Mouse (Mus musculus): ENCODE data around the gene Madcam1. TPM values are rescaled to one million over a fixed set of nuclear protein-coding genes. Genes with fewer than 3 reads are reported as not detected.

The Madcam1 gene
- polyA plus RNA-seq, 1 experiment from 2014 or later = 0.82 TPM

- peaks cover 39% of the 10 kb centered on the region for H3K36me3 ChIP-seq
- ATAC-seq (ENCODE audit: extremely low read depth, insufficient number of reproducible peaks, low FRiP score, low TSS enrichment) = no peak
- H3K4me3 ChIP-seq = peak overlapping the region; percentile 87
- peak overlapping the region; percentile 97 for H3K4me2 ChIP-seq
- peaks cover 58% of the 10 kb centered on the region for H3K4me1 ChIP-seq
- no peaks in the 10 kb centered on the region for H3K9me3 ChIP-seq
- WGBS = 0% methylated on average over 10 of the region's 10 CpGs
- peak overlapping the region; percentile 96 for H3K9ac ChIP-seq
- H3K27me3 ChIP-seq (replicated peaks) = no peaks in the 10 kb centered on the region
- peak overlapping the region; percentile 84 for H3K27ac ChIP-seq (replicated peaks)
These were observed 18.2 kb downstream of the Madcam1 start for GRCm38 (mm10) chr10:79682551-79682915.

- H3K4me1 ChIP-seq = peaks cover 58% of the 10 kb centered on the region
- peaks cover 44% of the 10 kb centered on the region for H3K36me3 ChIP-seq
- H3K9me3 ChIP-seq = no peaks in the 10 kb centered on the region
- peak overlapping the region; percentile 87 for H3K4me3 ChIP-seq
- ATAC-seq (ENCODE audit: extremely low read depth, insufficient number of reproducible peaks, low FRiP score, low TSS enrichment) = no peak
- H3K4me2 ChIP-seq = peak overlapping the region; percentile 97
- 2% methylated on average over 10 of the region's 10 CpGs for WGBS
- H3K27ac ChIP-seq (replicated peaks) = peak overlapping the region; percentile 84
- peak overlapping the region; percentile 96 for H3K9ac ChIP-seq
- no peaks in the 10 kb centered on the region for H3K27me3 ChIP-seq (replicated peaks)
These were observed 18.7 kb downstream of the Madcam1 start for GRCm38 (mm10) chr10:79682916-79683582.

- H3K27ac ChIP-seq (replicated peaks) = peak overlapping the region; percentile 84
- no peaks in the 10 kb centered on the region for H3K27me3 ChIP-seq (replicated peaks)
- ATAC-seq (ENCODE audit: extremely low read depth, insufficient number of reproducible peaks, low FRiP score, low TSS enrichment) = no peak
- H3K9ac ChIP-seq = peak overlapping the region; percentile 96
- peaks cover 58% of the 10 kb centered on the region for H3K4me1 ChIP-seq
- no peaks in the 10 kb centered on the region for H3K9me3 ChIP-seq
- peaks cover 53% of the 10 kb centered on the region for H3K36me3 ChIP-seq
- H3K4me3 ChIP-seq = peak overlapping the region; percentile 87
- WGBS = 64% methylated on average over 6 of the region's 6 CpGs
- H3K4me2 ChIP-seq = peak overlapping the region; percentile 97
These were observed 19.6 kb downstream of the Madcam1 start for GRCm38 (mm10) chr10:79683726-79684640.

- peak overlapping the region; percentile 87; the same call in 1 of the 2 replicates for H3K4me3 ChIP-seq
- no peaks in the 10 kb centered on the region for H3K27me3 ChIP-seq (replicated peaks)
- peaks cover 61% of the 10 kb centered on the region for H3K36me3 ChIP-seq
- H3K9me3 ChIP-seq = no peaks in the 10 kb centered on the region
- peaks cover 58% of the 10 kb centered on the region for H3K4me1 ChIP-seq
- H3K27ac ChIP-seq (replicated peaks) = peak overlapping the region; percentile 8; the same call in 1 of the 2 replicates
- peak overlapping the region; percentile 97 for H3K4me2 ChIP-seq
- WGBS = 92% methylated on average over 25 of the region's 25 CpGs
- no peak for ATAC-seq (ENCODE audit: extremely low read depth, insufficient number of reproducible peaks, low FRiP score, low TSS enrichment)
- H3K9ac ChIP-seq = peak overlapping the region; percentile 96
These were observed 20.6 kb downstream of the Madcam1 start for GRCm38 (mm10) chr10:79684770-79685600.

- Histone ChIP-seq H3K9me3 (no peaks in the 10 kb centered on the region), H3K4me2 (peak overlapping the region; percentile 15; the same call in 1 of the 2 replicates), H3K4me1 (peaks cover 50% of the 10 kb centered on the region), H3K4me3 (no peak overlapping the region), H3K27me3 (replicated peaks) (no peaks in the 10 kb centered on the region), H3K27ac (replicated peaks) (peak overlapping the region; percentile 88), H3K9ac (peak overlapping the region; percentile 55), H3K36me3 (peaks cover 61% of the 10 kb centered on the region)
- WGBS = 65% methylated on average over 2 of the region's 2 CpGs
- ATAC-seq (ENCODE audit: extremely low read depth, insufficient number of reproducible peaks, low FRiP score, low TSS enrichment) = no peak
These were observed 21.9 kb downstream of the Madcam1 start for GRCm38 (mm10) chr10:79686219-79686618.

GRCm38 (mm10) chr10:79686691-79687090 lies 22.3 kb downstream of the Madcam1 start:
- no peak for ATAC-seq (ENCODE audit: extremely low read depth, insufficient number of reproducible peaks, low FRiP score, low TSS enrichment)
- H3K4me3 ChIP-seq = no peak overlapping the region
- H3K4me2 ChIP-seq = peak overlapping the region; percentile 15; the same call in 1 of the 2 replicates
- peaks cover 48% of the 10 kb centered on the region for H3K4me1 ChIP-seq
- WGBS = 60% methylated on average over 1 of the region's 1 CpGs
- H3K9me3 ChIP-seq = no peaks in the 10 kb centered on the region
- H3K27me3 ChIP-seq (replicated peaks) = no peaks in the 10 kb centered on the region
- H3K27ac ChIP-seq (replicated peaks) = peak overlapping the region; percentile 88
- peak overlapping the region; percentile 55 for H3K9ac ChIP-seq
- H3K36me3 ChIP-seq = peaks cover 62% of the 10 kb centered on the region

GRCm38 (mm10) chr10:79687513-79687912 lies 23.2 kb downstream of the Madcam1 start:
- H3K4me2 ChIP-seq = no peak overlapping the region
- peak overlapping the region; percentile 55; the same call in 1 of the 2 replicates for H3K9ac ChIP-seq
- no peaks in the 10 kb centered on the region for H3K27me3 ChIP-seq (replicated peaks)
- 96% methylated on average over 6 of the region's 6 CpGs for WGBS
- peaks cover 3% of the 10 kb centered on the region; the same call in 1 of the 2 replicates for H3K9me3 ChIP-seq
- peak overlapping the region; percentile 88 for H3K27ac ChIP-seq (replicated peaks)
- no peak for ATAC-seq (ENCODE audit: extremely low read depth, insufficient number of reproducible peaks, low FRiP score, low TSS enrichment)
- H3K4me1 ChIP-seq = peaks cover 48% of the 10 kb centered on the region
- no peak overlapping the region for H3K4me3 ChIP-seq
- H3K36me3 ChIP-seq = peaks cover 66% of the 10 kb centered on the region

GRCm38 (mm10) chr10:79688720-79689119 lies 24.4 kb downstream of the Madcam1 start, which contains the start of gene Gzmm:
TSS of gene Gzmm (plus strand) at chr10:79689020.
- ATAC-seq (ENCODE audit: extremely low read depth, insufficient number of reproducible peaks, low FRiP score, low TSS enrichment) = no peak
- peaks cover 65% of the 10 kb centered on the region for H3K36me3 ChIP-seq
- H3K9ac ChIP-seq = no peak within 1 kb of the TSS
- H3K27ac ChIP-seq (replicated peaks) = no peak within 1 kb of the TSS
- H3K9me3 ChIP-seq = peaks cover 3% of the 10 kb centered on the region; the same call in 1 of the 2 replicates
- H3K4me2 ChIP-seq = no peak within 1 kb of the TSS
- 79% methylated on average over 4 of the region's 4 CpGs for WGBS
- H3K4me3 ChIP-seq = no peak within 1 kb of the TSS
- H3K4me1 ChIP-seq = peaks cover 37% of the 10 kb centered on the region
- H3K27me3 ChIP-seq (replicated peaks) = no peaks in the 10 kb centered on the region

- Histone ChIP-seq H3K9ac (no peak overlapping the region), H3K4me1 (peaks cover 36% of the 10 kb centered on the region), H3K4me3 (no peak overlapping the region), H3K36me3 (peaks cover 61% of the 10 kb centered on the region), H3K4me2 (no peak overlapping the region), H3K27me3 (replicated peaks) (no peaks in the 10 kb centered on the region), H3K27ac (replicated peaks) (no peak overlapping the region), H3K9me3 (peaks cover 3% of the 10 kb centered on the region; the same call in 1 of the 2 replicates)
- ATAC-seq (ENCODE audit: extremely low read depth, insufficient number of reproducible peaks, low FRiP score, low TSS enrichment) = no peak
- WGBS = 83% methylated on average over 3 of the region's 3 CpGs
These were observed 24.8 kb downstream of the Madcam1 start for GRCm38 (mm10) chr10:79689178-79689577.

- Histone ChIP-seq H3K4me1 (peaks cover 32% of the 10 kb centered on the region), H3K27ac (replicated peaks) (no peak overlapping the region), H3K27me3 (replicated peaks) (no peaks in the 10 kb centered on the region), H3K4me3 (no peak overlapping the region), H3K4me2 (no peak overlapping the region), H3K9me3 (peaks cover 3% of the 10 kb centered on the region; the same call in 1 of the 2 replicates), H3K9ac (no peak overlapping the region), H3K36me3 (peaks cover 32% of the 10 kb centered on the region)
- no peak for ATAC-seq (ENCODE audit: extremely low read depth, insufficient number of reproducible peaks, low FRiP score, low TSS enrichment)
- 100% methylated on average over 2 of the region's 2 CpGs for WGBS
These were observed 27.7 kb downstream of the Madcam1 start for GRCm38 (mm10) chr10:79691986-79692548.
